Mouse (Mus musculus): Measurements from ENCODE around the gene Rbfox2.

Rbfox2 gene

DNA sequence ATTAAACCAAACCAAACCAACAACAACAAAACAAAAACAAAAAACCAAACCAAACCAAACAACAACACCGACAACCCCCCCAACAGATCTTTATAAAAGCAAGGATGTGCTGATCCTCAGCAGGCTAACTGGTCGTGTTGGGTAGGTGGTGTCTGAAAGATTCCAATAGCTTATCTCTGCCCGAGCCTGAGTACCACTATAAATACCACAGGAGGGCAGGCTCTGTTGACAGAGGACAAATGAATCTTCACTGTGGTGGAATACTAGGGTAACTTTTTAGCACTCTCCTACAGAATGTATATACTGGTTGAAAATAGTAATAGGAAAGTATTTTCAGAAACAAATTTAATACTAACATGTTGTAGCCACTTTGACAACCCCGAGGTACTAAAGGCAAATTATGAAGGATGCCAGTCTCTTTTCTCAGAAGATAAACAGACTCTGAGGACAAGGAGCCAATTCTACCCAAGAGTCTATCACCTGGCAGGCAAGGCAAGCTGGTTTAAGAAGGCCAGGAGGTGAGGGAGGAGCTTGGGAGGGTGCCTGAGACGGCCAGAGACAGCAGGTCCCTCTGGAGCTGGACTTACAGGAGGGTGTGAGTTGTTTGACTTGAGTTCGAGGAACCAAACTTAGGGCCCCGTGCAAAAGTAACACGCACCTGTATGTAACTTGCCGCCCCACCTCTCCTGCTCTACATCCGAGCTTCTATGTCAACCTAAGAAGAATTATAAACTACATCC lies 199.5 kb downstream of the Rbfox2 start:
- in situ Hi-C loops (cut with MboI, MseI), result no loop called here

DNA sequence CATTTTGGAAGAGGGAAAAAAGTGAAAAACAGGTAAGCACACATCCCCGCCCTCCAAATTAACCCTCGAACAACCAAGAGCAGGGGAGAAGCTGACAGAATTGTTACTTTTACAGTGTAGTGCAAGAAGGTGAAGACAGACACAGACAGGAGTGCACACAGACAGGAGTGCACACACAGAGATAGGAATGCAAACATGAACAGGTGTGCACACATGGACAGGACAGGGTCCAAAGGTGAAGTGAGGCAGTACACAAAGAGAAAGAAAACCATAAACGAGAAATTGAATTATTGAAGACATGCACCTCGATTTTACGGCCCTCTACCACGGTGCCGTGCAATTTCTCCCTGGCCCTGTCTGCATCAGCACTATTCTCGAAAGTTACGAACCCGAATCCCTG lies 201.5 kb downstream of the Rbfox2 start:
- in situ Hi-C loops (cut with MboI, MseI), result no loop called here

DNA sequence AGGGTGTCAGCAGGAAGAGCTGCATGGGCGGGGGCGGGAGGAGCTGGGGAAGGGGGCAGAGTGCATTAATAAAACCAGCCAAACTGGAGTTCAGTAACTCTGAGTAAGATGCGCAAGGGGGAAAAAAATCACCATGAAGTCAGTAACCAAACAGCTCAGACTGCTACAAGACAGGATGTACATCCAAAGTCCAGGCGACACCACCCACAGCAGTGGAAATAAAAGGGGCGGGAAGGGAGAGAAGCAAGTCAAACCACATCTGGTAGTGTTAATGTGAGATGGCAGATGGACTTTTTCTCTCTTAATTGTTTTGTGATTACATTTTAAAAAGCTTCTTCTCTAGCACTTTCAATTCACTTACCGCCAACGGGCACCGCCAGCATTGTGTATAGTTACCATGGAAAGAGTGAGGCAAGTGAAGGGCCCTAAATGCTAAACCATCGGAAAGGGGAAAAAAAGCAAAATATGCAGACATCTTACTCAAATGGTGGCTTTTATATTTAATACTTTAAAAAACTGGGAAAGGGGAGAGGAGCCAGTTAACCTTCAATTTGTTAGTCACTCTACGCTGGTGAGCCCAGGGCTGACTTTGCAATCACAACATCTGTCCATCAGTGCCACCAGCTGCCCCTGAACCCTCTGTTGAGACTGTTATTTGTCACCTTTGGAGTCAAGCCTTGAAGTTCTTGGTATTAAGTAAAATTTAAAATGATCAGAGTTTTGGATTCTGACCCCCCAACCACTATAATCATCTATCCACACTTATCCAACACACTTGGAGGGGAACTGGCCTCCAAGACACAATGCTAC lies 202.2 kb downstream of the Rbfox2 start:
- in situ Hi-C loops (cut with MboI, MseI), result no loop called here

DNA sequence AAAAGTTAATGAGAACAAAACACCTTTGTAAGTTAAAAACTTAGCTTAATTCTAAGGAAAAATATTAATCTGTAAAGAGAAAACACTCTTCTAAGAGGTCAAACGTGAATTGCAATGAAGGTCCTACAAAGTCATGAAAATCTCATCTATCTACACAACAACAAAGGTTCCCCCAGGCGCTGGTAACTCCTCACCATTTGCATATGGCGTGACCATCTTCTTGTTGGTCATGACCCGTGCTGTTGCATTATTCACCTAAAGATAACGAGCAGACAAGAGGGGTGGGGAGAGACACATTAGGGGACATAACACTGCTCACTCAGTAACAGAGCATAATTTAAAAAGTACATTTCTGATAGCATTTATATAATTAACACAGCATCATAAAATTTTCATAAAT lies 204.1 kb downstream of the Rbfox2 start:
- in situ Hi-C loops (cut with MboI, MseI), result no loop called here

DNA sequence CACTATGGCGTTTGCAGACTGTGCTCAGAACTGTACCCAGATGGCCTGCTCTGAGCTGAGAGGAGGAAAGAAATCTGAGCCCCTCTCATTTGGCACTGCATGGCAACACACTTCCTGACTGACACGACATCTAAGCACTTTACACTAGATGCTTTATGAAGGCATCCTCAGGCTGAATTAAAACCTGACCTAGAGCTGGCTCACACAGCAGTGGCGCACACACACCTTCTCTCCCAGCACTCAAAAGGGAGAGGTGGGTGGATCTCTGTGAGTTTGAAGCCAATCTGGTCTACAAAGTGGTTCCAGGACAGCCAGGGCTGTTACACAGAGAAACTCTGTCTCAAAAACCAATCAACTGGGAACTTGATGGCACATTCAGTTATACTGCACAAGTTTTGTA lies 207.0 kb downstream of the Rbfox2 start:
- in situ Hi-C loops (cut with MboI, MseI), result no loop called here

DNA sequence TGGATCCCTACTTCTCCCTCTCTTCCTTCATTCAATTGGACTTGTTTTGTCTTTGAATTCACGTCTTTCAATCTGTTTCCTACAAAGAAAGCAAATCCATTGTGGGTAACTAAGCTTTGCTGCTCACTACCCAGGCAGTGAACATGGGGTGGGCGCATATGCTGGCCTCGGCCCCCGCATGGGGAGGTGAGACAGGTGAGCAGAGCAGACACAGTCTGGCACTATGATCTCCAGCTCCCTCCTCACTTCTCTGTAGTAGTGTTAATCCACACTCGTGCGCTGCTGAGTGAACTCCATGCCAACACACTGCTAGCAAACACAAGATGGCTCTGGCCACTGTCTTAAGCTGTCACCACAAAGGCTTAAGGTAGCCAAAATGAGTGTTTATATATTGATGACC lies 209.4 kb downstream of the Rbfox2 start:
- in situ Hi-C loops (cut with MboI, MseI), result no loop called here

DNA sequence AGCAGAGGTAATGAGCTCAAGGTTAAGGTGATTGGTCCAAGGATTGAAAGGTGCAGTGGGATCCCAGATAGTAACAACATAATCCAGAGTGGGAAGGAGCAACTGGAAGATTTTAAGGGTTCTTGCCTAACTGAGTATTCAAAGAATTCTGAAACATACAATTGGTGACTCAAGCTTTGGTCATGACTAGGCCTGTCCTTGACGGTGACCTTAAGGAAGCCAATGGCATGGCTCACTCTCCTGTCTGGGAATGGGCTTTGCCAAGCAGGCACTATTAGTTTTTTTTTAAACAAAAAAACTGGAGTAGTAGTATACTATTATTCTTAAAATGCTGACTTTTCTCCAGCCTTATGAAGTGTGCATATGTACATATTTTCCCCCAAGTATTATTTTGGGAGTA lies 211.6 kb downstream of the Rbfox2 start:
- in situ Hi-C loops (cut with MboI, MseI), result no loop called here

DNA sequence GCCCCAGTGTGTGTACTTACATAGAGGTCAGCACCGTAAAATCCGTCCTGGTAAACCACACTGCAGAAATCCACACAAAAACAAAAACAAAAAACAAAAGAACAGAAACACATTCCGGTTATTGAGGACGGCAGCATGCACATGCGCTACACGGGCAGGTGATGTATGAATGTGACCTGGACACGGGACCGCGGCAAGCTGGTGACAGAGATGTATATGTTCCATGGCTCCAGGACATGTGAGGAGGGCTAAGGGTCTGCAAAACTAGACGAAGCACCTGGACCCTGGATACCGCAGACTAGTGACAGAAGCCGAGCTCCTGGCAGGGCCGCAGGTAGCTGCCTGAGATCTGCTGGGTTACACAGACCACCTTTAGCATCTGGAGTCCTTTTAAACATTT lies 212.4 kb downstream of the Rbfox2 start:
- in situ Hi-C loops (cut with MboI, MseI), result no loop called here

DNA sequence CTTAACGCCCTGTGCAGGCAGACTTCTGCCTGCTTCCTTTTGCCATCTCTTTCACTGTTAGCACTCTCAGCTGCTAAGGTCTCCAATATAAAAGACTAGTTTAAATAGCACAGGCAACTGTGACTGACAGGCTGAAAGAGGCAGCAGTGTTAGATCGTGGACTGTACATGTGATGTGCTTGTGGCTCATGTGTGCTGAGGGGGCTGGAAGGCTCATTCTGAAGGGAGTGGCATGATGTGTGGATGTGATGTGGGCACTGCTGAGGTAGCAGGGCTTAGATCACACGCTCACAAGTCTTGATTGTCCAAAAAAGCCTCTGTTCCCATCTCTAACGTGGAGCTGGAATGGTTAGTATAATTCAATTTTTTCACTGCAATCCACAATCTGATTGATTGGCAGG lies 215.4 kb downstream of the Rbfox2 start:
- in situ Hi-C loops (cut with MboI, MseI), result no loop called here

DNA sequence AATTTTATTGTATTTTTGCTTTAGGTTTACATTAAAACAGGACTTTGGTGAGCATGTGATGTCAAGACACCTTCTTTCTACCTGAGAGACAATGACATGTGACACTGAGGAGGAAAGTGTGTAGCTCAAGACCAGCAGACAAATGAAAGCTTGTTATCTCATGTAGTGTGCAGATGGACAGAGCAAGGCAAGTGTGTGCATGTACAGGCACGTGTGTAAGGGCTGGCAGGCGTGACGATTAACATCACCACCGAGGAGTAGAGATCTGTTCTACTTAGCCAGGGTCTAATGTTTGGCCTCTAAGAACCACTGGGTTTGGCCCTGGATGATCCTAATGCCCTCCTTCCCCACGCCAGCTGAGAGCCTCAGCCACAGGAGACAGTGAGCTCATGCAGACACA lies 216.3 kb downstream of the Rbfox2 start:
- in situ Hi-C loops (cut with MboI, MseI), result no loop called here

DNA sequence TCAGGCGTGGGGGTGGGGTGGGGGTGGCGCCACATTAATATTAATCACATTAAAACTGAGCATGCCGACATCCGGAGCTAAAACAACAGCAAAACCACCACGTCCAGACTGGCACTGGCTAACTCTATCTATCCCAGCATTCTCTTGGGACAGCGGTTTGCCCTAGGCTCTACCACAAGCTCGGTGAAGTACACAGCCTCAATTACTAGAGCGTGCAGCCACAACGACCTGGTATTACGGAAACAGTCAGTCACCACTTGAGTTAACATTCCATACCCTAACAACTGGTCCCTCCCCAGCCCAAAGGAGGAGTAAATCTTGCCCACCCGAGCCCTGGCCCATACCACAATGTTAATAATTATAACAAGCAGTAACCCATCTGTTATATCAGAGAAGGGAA lies 217.6 kb downstream of the Rbfox2 start:
- in situ Hi-C loops (cut with MboI, MseI), result no loop called here

DNA sequence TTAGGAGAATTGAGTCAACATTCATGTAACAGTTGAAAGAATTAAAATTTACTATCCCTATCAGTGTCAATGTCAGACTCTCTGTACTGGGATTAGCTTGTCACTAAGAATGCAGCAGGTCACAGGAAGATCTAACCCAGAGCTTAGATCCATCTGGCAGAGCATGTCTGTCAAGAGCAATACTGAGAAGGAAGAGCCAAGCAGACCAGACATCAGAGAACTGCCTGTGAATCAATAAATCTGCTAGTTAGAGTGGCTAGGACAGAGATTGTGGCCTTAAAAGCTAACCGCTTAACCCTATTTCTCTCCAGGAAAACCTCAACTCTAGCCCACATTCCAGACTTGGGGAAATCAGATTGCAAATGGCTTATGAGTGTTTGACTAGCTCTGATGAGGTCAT lies 220.3 kb downstream of the Rbfox2 start:
- in situ Hi-C loops (cut with MboI, MseI), result no loop called here

DNA sequence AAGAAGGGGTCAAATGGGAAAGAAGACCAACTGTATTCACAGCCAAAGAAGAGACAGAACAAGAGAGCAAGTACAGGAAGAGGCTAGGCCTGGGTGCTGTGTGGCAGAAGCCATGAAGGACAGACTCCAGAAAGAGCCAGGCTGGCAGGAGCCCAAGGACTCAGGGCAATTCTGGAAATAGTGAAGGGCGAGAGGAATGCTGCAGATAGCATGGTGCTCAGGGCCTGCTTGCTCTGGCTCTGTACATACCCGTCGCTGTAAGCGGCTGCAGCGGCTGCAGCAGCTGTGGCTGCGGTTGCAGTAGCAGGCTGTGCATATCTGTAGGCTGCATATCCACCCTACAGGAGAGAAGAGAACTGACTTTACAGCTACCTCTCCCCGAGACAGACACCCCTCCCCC lies 221.0 kb downstream of the Rbfox2 start:
- in situ Hi-C loops (cut with MboI, MseI), result no loop called here

DNA sequence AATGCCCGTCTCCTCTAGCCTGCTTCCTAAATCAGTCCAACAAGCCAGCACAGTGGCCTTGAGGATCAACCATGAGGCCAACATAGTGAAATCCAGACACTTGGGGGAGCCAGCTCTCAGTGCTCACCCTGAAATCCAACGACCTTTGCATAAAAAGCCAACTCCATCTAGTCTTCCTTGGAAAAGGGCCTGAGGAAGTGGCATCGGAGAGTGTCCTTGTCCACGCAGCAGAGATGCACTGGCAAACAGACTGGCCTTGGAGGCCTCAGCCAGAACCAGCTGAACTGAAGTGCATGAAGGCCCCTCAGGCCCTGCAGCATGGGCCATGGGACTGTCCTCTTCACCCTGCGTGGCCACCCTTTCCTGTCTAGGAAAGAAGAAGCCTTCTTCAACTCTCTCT lies 225.3 kb downstream of the Rbfox2 start:
- in situ Hi-C loops (cut with MboI, MseI), result no loop called here

DNA sequence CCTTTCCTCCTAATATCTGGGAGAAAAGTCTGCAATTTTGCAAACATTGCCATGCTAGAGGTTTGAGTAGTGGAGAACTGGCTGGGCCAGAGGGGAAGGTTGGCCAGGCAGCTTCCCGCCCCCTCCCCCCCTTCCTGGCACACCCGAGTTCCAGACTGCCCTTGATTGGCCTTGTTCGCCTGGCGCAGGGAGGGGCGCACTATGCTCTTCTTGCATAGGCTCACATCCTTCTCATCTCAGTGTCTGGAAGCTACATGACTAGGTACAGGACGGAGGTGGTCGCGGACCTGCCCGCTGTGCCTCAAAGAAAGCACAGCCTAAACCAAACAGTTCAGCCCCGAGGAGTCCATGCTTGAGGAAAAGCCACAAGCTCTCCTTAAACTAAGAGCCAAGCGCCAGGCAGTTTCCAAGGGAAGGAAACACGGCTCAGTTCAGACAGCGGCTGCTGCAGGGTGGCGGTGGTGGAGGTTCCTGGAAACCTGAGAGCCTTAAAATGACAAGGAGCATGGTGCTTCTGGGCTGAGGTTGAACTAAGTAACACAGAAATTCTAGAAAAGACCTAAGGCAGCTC lies 226.0 kb downstream of the Rbfox2 start:
- in situ Hi-C loops (cut with MboI, MseI), result no loop called here

DNA sequence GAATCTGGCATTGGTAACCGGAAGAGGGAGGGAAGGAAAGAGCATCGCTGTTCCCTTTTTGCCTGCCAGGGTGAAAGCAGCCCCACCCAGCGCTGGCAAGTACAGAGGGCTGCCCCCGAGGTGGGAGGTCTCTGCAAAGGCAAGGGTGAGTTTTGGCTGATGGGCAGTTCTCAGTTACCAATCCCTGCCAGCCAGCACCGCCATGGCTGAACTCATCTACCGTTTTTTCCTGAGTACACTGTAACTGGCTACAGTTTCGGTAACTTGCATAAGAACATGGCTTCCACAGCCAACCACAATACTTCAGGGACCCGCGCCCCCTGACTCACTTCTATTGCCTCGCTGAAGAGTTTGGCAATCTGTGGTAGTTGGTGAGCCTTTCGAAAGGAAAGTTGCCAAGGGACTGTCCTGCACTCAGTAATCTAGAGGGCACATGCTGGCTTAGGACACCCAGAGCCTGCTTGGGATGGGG lies 226.9 kb downstream of the Rbfox2 start:
- in situ Hi-C loops (cut with MboI, MseI), result no loop called here

DNA sequence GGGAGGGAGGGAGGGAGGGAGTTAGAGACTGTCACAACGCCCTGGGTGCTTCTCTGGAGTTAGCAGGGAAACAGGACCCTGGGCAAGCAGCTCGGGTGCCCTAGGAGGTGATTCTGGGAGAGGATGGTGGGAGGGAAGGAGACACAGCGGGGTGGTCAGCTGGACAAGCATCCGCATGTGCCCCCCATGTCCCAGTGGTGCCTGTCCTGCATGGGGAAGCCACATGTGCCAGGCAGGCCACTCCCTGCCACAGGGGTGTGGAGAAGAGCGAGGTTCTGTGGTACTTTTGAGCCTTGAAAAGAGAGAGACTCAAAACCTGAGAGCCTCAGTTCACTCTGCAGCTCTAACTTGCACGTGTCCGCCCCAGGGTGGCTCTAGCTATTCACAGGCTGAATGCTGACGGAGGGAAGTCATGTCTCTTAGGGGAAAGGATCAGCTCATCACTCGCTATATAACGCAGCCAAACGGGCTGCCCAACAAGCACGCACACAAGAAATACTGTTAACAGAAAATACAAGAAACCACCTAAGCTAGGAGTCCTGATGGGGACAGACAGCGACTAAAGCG lies 227.5 kb downstream of the Rbfox2 start:
- in situ Hi-C loops (cut with MboI, MseI), result no loop called here

DNA sequence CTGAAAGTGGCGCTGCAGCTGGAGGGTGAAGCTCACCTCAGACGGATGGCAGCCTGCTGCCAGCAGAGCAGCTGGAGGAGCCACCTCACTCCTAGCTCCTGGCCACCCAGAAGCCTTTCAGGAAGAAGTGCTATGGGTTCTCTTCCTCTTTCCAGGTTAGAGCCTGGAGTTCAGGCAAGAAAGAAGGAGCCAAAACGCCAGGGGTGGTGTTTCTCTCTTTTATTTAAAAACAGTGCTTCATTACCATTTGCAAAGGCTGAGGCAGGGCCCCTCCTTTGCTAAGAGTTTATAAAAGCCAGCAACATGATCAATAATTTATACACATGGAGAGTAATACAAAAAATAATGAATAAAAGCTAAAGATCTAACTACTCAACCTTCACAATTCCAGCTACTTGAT lies 228.0 kb downstream of the Rbfox2 start:
- in situ Hi-C loops (cut with MboI, MseI), result no loop called here

DNA sequence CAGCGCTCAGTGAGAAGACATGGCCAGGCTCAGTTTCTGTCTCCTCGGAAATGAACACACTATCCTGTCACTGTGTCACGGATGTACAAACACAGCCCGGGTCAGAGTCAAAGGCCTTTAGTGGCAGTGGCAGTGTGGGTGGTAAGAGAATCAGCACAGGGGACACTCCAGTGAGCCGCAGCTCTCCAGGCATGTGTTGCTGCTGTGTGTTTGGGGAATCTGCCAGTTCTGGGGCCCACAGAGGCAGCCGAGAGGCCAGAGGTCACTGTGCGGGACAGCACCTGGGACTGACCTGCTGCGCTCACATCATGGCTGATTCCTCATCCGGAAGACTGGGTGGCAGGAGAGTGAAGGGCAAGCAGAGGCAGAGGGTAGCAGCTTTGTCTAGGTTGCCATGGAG lies 228.9 kb downstream of the Rbfox2 start:
- in situ Hi-C loops (cut with MboI, MseI), result no loop called here

DNA sequence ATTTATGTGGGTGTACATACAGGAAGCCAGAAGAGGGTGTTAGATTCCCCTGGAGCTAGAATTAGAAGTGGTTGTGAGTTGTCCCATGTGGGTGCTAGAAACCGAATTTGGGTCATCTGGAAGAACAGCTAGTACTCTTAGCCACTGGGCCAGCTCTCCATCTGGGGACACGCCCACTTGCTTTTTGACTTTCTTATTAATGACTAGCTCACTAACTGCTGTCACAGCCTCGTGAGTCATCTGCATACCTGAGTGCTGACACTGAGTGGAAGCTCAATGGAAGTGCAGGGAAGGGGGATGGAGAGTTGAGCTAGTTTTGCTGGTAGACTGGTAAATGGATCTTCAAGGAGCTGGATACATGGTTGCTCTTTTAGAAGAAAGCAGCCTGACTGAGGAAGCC lies 230.3 kb downstream of the Rbfox2 start:
- in situ Hi-C loops (cut with MboI, MseI), result no loop called here

DNA sequence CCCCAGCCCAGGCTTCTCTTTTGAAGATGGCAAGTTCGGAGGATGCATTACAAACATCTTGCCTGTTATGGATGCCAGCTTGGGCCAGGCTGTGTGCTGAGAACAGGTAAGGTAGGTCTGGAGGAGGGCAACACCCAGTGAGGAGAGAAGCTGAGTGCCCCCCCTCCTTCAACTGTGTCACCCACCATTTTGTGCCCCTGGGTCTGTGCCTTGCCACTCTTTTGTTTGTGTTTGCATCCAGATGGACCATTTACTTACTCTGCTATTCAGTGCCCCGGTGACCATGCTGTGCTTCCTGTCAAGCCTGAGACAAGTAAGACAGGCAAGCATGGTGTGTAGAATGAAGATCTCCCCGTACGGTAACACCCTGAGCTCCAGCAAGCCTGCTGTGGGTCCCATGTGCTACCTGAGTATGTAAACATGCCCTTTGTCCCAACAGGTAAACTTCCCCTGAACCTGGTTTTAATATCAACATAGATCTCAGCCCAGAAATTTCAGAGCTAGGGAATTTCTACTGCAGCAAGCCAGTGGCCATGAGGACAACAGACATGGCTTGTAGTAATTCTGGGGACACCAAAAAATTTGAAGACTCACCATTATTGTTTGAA lies 234.1 kb downstream of the Rbfox2 start:
- in situ Hi-C loops (cut with MboI, MseI), result no loop called here

DNA sequence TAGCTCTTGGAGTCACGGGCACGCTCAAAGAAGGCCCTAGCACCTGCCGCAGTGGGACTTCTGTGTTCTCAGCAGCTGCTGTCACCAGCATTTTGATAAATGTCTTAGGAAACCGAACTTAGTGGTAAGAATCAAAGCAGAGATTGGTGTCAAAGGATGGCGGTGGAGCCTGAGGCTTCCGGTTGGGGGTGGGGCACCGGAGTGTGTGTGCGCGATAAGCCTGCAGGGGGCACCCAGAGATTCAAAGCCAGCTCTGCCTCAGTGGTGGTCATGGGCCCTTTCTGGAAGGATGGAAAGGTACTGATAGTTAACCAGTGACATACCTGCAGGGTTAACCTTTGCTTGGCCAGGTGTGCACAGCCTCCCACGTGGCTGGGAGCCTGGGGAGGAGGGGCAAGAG lies 235.3 kb downstream of the Rbfox2 start:
- in situ Hi-C loops (cut with MboI, MseI), result no loop called here

All from T-helper 1 cell (primary cell).